Mouse (Mus musculus): ENCODE results near the gene Rps6ka1. TPM values are rescaled to one million over a fixed set of nuclear protein-coding genes. Genes with fewer than 3 reads are reported as not detected.
"Not testable (repeated sequence)": the region's sequence is repeated elsewhere in the genome, so short reads cannot be mapped to it uniquely, and the experiment has no call there.

Rps6ka1 gene
- polyA plus RNA-seq (2014; fragmentation: Nextera tagmentation; extraction: Ambion mirVana), result 25.3 and 25.7 TPM in 2 replicates

DNA sequence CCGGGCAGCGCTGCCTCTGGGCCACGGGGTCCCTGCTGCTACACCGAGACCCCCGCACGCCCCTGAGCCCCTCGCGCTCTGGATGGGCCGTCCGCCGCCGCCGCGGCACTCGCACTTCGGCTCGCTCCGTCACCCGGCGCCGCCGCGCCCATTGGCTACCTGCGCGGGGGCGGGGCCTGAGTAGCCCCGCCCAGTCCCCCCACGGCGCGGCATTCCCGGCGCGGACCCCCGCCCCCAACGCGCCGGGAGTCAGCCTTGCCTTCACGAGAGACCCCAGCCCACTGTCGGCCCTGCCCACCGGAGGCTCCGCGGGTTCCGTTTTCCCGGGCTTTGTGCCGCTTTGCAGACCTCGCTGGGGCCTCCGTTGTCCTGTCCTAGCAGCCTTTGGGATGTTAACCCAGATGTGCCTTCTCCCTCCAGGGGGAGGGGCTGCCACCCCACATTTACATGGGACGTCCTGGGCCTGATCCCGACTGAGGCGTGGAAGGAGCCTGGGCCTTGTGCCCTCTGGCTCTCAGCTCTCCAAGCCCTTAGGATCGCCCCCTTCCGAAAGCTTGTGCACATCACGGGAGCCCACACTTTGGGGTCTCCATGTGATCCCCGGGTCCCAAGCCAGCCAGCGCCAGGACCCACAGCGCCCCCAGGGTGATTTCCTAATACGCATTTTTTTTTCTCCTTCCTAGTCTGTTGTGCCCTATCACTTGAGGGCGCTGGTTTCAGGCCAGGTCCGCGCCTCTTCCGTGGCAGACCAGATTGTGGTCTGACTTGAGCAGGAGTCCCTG, at the start of gene Rps6ka1:
Gene Rps6ka1, minus strand, starts transcription at position 126 of the 782 bp plus-strand sequence.
- no peaks in the 10 kb centered on the region; the same call in 1 of the 2 replicates for H3K4me1 ChIP-seq (replicated peaks; ENCODE audit: control insufficient read depth, insufficient read depth, low read length)
- peak within 1 kb of the TSS; percentile 84 for H3K9ac ChIP-seq
- H3K4me2 ChIP-seq (replicated peaks), result peak within 1 kb of the TSS; percentile 66
- H3K27ac ChIP-seq, result peak within 1 kb of the TSS; percentile 71
- under 1% methylated on average over 61 of the region's 61 CpGs for WGBS
- DNase-seq (ENCODE audit: low spot score), result peak; percentile 86
- no peaks in the 10 kb centered on the region for H3K36me3 ChIP-seq (replicated peaks; ENCODE audit: control insufficient read depth, insufficient read depth)
- peak; percentile 93 for ATAC-seq (ENCODE audit: low FRiP score)
- no peaks in the 10 kb centered on the region for H3K9me3 ChIP-seq (ENCODE audit: control insufficient read depth, low read length)
- H3K4me3 ChIP-seq (replicated peaks; ENCODE audit: low read length), result peak within 1 kb of the TSS; percentile 55
- no peaks in the 10 kb centered on the region for H3K27me3 ChIP-seq (ENCODE audit: control insufficient read depth, insufficient read depth, low read length)

GRCm38 (mm10) chr4:133931785-133932184, 44.2 kb upstream of the Rps6ka1 start:
- Histone ChIP-seq H3K9ac (no peak overlapping the region), H3K9me3 (ENCODE audit: control insufficient read depth, low read length) (no peaks in the 10 kb centered on the region), H3K4me3 (replicated peaks; ENCODE audit: low read length) (no peak overlapping the region), H3K36me3 (replicated peaks; ENCODE audit: control insufficient read depth, insufficient read depth) (no peaks in the 10 kb centered on the region), H3K27me3 (ENCODE audit: control insufficient read depth, insufficient read depth, low read length) (no peaks in the 10 kb centered on the region), H3K27ac (no peak overlapping the region), H3K4me1 (replicated peaks; ENCODE audit: control insufficient read depth, insufficient read depth, low read length) (no peaks in the 10 kb centered on the region), H3K4me2 (replicated peaks) (no peak overlapping the region)
- 80% methylated on average over 3 of the region's 3 CpGs for WGBS
- DNase-seq (ENCODE audit: low spot score) (no peak), ATAC-seq (ENCODE audit: low FRiP score) (no peak)

DNA sequence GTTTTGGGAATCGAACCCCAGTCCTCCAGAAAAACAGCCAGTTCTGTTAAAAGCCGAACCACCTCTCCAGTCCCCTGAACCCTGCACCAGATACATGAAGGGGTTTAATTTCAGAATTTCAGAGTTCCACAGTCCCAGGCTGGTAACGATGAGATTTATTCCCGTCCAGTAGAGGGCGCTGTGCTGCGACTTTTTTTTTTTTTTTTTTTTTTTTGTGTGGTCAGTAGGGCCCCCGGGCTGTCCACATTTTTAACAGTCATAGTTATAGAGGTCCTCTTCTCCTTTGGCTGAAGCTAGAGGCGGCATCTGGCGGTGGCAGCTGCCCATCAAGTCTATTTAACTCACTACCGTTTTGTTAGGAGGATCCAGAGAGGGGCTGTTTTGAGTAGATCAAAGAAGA, 43.8 kb upstream of the Rps6ka1 start:
- Histone ChIP-seq H3K4me1 (replicated peaks; ENCODE audit: control insufficient read depth, insufficient read depth, low read length) (no peaks in the 10 kb centered on the region), H3K4me3 (replicated peaks; ENCODE audit: low read length) (no peak overlapping the region), H3K36me3 (replicated peaks; ENCODE audit: control insufficient read depth, insufficient read depth) (no peaks in the 10 kb centered on the region), H3K27me3 (ENCODE audit: control insufficient read depth, insufficient read depth, low read length) (no peaks in the 10 kb centered on the region), H3K9me3 (ENCODE audit: control insufficient read depth, low read length) (no peaks in the 10 kb centered on the region), H3K9ac (no peak overlapping the region), H3K27ac (no peak overlapping the region), H3K4me2 (replicated peaks) (no peak overlapping the region)
- DNase-seq (ENCODE audit: low spot score), result no peak
- ATAC-seq (ENCODE audit: low FRiP score), result no peak
- 16% methylated on average over 10 of the region's 10 CpGs for WGBS

- no peak overlapping the region for H3K27ac ChIP-seq
- 36% methylated on average over 7 of the region's 7 CpGs for WGBS
- H3K27me3 ChIP-seq (ENCODE audit: control insufficient read depth, insufficient read depth, low read length), result no peaks in the 10 kb centered on the region
- no peak overlapping the region for H3K9ac ChIP-seq
- H3K4me3 ChIP-seq (replicated peaks; ENCODE audit: low read length), result no peak overlapping the region
- DNase-seq (ENCODE audit: low spot score), result no peak
- H3K4me2 ChIP-seq (replicated peaks), result no peak overlapping the region
- no peaks in the 10 kb centered on the region for H3K9me3 ChIP-seq (ENCODE audit: control insufficient read depth, low read length)
- no peaks in the 10 kb centered on the region for H3K4me1 ChIP-seq (replicated peaks; ENCODE audit: control insufficient read depth, insufficient read depth, low read length)
- no peak for ATAC-seq (ENCODE audit: low FRiP score)
- H3K36me3 ChIP-seq (replicated peaks; ENCODE audit: control insufficient read depth, insufficient read depth), result no peaks in the 10 kb centered on the region
Measured at GRCm38 (mm10) chr4:133929278-133929670, 41.7 kb upstream of the Rps6ka1 start.

- 62% methylated on average over 15 of the region's 15 CpGs for WGBS
Measured at GRCm38 (mm10) chr4:133928576-133929277, 41.1 kb upstream of the Rps6ka1 start.

DNA sequence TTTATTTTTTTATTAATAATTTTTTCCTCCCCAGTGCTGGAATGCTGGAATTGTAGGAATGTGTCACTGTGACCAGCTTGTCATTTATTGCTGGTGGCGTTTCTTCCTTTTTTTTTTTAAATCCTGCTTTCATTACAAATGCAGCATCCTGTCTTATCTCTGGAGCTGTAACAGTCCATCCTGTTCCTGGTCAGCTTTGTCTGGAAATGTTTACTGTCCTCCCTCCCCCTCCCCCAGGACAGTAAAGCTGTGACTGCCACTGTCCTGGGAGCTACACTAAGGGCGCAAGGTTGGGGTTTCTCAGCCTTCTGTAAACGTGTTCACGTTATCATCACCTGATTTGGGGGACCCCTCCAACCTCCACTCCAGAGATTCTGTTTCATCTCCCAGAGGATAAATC, 37.6 kb upstream of the Rps6ka1 start:
- Histone ChIP-seq H3K4me3 (replicated peaks; ENCODE audit: low read length) (no peak overlapping the region), H3K4me1 (replicated peaks; ENCODE audit: control insufficient read depth, insufficient read depth, low read length) (no peaks in the 10 kb centered on the region), H3K4me2 (replicated peaks) (no peak overlapping the region), H3K27me3 (ENCODE audit: control insufficient read depth, insufficient read depth, low read length) (no peaks in the 10 kb centered on the region), H3K36me3 (replicated peaks; ENCODE audit: control insufficient read depth, insufficient read depth) (no peaks in the 10 kb centered on the region), H3K9ac (no peak overlapping the region), H3K27ac (no peak overlapping the region), H3K9me3 (ENCODE audit: control insufficient read depth, low read length) (no peaks in the 10 kb centered on the region)
- DNase-seq (ENCODE audit: low spot score) (no peak), ATAC-seq (ENCODE audit: low FRiP score) (no peak)
- 75% methylated on average over 4 of the region's 4 CpGs for WGBS

More at GRCm38 (mm10) chr4:133928576-133929277, 41.1 kb upstream of the Rps6ka1 start:
- no peak overlapping the region for H3K4me2 ChIP-seq (replicated peaks)
- H3K9ac ChIP-seq, result no peak overlapping the region
- ATAC-seq (ENCODE audit: low FRiP score) (no peak), DNase-seq (ENCODE audit: low spot score) (no peak)
- no peaks in the 10 kb centered on the region for H3K36me3 ChIP-seq (replicated peaks; ENCODE audit: control insufficient read depth, insufficient read depth)
- no peak overlapping the region for H3K27ac ChIP-seq
- H3K9me3 ChIP-seq (ENCODE audit: control insufficient read depth, low read length), result no peaks in the 10 kb centered on the region
- H3K4me1 ChIP-seq (replicated peaks; ENCODE audit: control insufficient read depth, insufficient read depth, low read length), result no peaks in the 10 kb centered on the region
- no peaks in the 10 kb centered on the region for H3K27me3 ChIP-seq (ENCODE audit: control insufficient read depth, insufficient read depth, low read length)
- no peak overlapping the region for H3K4me3 ChIP-seq (replicated peaks; ENCODE audit: low read length)

- no peak overlapping the region for H3K27ac ChIP-seq
- 92% methylated on average over 5 of the region's 5 CpGs for WGBS
- no peak overlapping the region for H3K4me2 ChIP-seq (replicated peaks)
- no peaks in the 10 kb centered on the region for H3K9me3 ChIP-seq (ENCODE audit: control insufficient read depth, low read length)
- H3K9ac ChIP-seq, result no peak overlapping the region
- H3K27me3 ChIP-seq (ENCODE audit: control insufficient read depth, insufficient read depth, low read length), result no peaks in the 10 kb centered on the region
- no peaks in the 10 kb centered on the region for H3K36me3 ChIP-seq (replicated peaks; ENCODE audit: control insufficient read depth, insufficient read depth)
- H3K4me1 ChIP-seq (replicated peaks; ENCODE audit: control insufficient read depth, insufficient read depth, low read length), result no peaks in the 10 kb centered on the region
- H3K4me3 ChIP-seq (replicated peaks; ENCODE audit: low read length), result no peak overlapping the region
- ATAC-seq (ENCODE audit: low FRiP score), result no peak
- DNase-seq (ENCODE audit: low spot score), result no peak
Measured at GRCm38 (mm10) chr4:133923743-133924142, 36.1 kb upstream of the Rps6ka1 start.

DNA sequence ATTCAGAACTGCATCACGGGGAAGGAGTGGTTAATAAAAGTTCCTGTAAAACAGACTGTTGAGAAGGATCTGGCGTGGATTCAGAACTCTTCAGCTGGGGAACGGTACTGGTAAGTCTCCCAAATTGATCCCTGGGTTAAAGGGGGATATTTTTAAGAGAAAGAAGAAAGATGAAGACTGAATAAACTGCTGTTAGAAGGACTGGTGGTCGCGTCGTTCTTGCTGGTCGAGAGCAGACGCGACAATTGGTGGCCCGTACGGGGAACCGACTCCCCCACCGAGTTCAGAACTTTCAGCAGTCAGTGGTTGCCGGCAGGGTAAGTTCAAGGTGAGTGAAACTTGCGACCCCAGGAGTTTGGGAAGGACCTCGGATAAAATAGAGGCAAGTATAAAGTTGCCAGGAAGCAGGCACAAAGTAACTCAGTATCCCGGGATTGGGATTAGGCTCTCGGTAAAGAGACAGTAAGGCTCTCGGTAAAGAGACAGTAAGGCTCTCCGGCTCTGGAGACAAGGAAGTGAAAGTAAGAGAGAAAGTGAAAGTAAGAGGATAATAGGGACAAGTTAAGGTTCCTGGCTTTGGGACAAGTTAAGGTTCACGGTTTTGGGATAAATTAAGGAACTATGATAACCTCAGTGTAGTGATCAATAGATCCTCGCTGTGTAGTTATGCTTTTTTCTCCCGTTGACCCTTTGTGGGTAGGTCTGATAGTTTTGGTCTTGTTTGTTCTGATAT, 30.7 kb upstream of the Rps6ka1 start:
- H3K4me2 ChIP-seq (replicated peaks); ATAC-seq (ENCODE audit: low FRiP score); H3K27me3 ChIP-seq (ENCODE audit: control insufficient read depth, insufficient read depth, low read length); DNase-seq (ENCODE audit: low spot score); H3K9me3 ChIP-seq (ENCODE audit: control insufficient read depth, low read length); H3K4me3 ChIP-seq (replicated peaks; ENCODE audit: low read length); H3K27ac ChIP-seq; H3K36me3 ChIP-seq (replicated peaks; ENCODE audit: control insufficient read depth, insufficient read depth); H3K4me1 ChIP-seq (replicated peaks; ENCODE audit: control insufficient read depth, insufficient read depth, low read length); H3K9ac ChIP-seq: not testable (repeated sequence)
- WGBS, result 88% methylated on average over 18 of the region's 23 CpGs

DNA sequence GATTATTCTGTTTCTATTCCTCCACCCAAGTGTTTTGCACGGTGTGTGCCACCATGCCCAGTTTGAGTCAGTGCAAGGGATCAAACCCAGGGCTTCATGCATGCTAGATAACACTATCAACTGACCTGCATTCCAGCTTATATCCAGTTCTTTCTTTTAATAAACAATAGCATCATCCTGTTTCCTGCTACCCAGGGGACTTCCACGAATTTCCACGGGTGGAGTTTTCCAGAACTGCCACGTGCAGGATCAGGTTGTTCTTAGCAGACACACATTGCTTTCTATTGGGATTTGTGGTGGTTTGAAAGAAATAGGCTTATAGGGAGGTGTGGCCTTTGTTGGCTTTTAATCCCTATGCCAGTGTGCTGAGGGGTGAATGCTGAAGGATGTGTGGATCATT, 24.4 kb upstream of the Rps6ka1 start:
- Histone ChIP-seq H3K9me3 (ENCODE audit: control insufficient read depth, low read length) (no peaks in the 10 kb centered on the region), H3K36me3 (replicated peaks; ENCODE audit: control insufficient read depth, insufficient read depth) (no peaks in the 10 kb centered on the region), H3K4me3 (replicated peaks; ENCODE audit: low read length) (no peak overlapping the region), H3K4me2 (replicated peaks) (no peak overlapping the region), H3K27me3 (ENCODE audit: control insufficient read depth, insufficient read depth, low read length) (no peaks in the 10 kb centered on the region), H3K4me1 (replicated peaks; ENCODE audit: control insufficient read depth, insufficient read depth, low read length) (no peaks in the 10 kb centered on the region; the same call in 1 of the 2 replicates), H3K27ac (no peak overlapping the region), H3K9ac (no peak overlapping the region)
- ATAC-seq (ENCODE audit: low FRiP score) (no peak), DNase-seq (ENCODE audit: low spot score) (no peak)
- WGBS, result 79% methylated on average over 4 of the region's 4 CpGs

All from hindbrain, embryonic 14.5 days (tissue).